Mouse (Mus musculus) limb, embryonic 14.5 days (tissue): ENCODE data around the gene Klf1. TPM values are rescaled to one million over a fixed set of nuclear protein-coding genes. Genes with fewer than 3 reads are reported as not detected.

ENCODE experiments used
- ATAC-seq: fragments of 200-750 bp; cut with Nextera tagmentation; 2 replicates; pipeline ENCODE4 v1.8.0; 2017; ENCODE audit warnings: low read depth, moderate number of reproducible peaks, moderate TSS enrichment; ENCODE audit not compliant: low FRiP score
- DNase-seq: peaks from one replicate; pipeline ENCODE4 v3.0.0-alpha.2; 2015; ENCODE audit warnings: low spot score
- H3K27ac ChIP-seq: fragments of 300-500 bp; sonication (generic); replicated peaks from 2 replicates; pipeline ENCODE4 v1.5.1; 2014; ENCODE audit warnings: low read depth, mild to moderate bottlenecking, low read length, moderate library complexity, mixed read lengths
- H3K27me3 ChIP-seq: fragments of 300-500 bp; sonication (generic); 2 replicates; pipeline ENCODE4 v1.6.1; 2014; ENCODE audit warnings: low read length, mixed read lengths; ENCODE audit not compliant: control insufficient read depth, insufficient read depth
- H3K36me3 ChIP-seq: fragments of 300-500 bp; sonication (generic); 2 replicates; pipeline ENCODE4 v1.6.1; 2014; ENCODE audit warnings: mild to moderate bottlenecking, low read length, moderate library complexity, mixed read lengths; ENCODE audit not compliant: control insufficient read depth, insufficient read depth
- H3K4me1 ChIP-seq: fragments of 300-500 bp; sonication (generic); 2 replicates; pipeline ENCODE4 v1.6.1; 2014; ENCODE audit warnings: antibody characterized with exemption, low read length, mixed read lengths; ENCODE audit not compliant: control insufficient read depth, insufficient read depth
- H3K4me2 ChIP-seq: fragments of 300-500 bp; sonication (generic); replicated peaks from 2 replicates; pipeline ENCODE4 v1.6.1; 2014; ENCODE audit warnings: low read depth, mild to moderate bottlenecking, low read length, moderate library complexity; ENCODE audit not compliant: severe bottlenecking
- H3K4me3 ChIP-seq: fragments of 300-500 bp; sonication (generic); replicated peaks from 2 replicates; pipeline ENCODE4 v1.5.1; 2014; ENCODE audit warnings: low read length
- H3K9ac ChIP-seq: fragments of 300-500 bp; sonication (generic); 2 replicates; pipeline ENCODE4 v1.6.1; 2014; ENCODE audit warnings: mild to moderate bottlenecking, low read depth, low read length, moderate library complexity; ENCODE audit not compliant: severe bottlenecking
- H3K9me3 ChIP-seq: fragments of 300-500 bp; sonication (generic); 2 replicates; pipeline ENCODE4 v1.6.1; 2016; ENCODE audit warnings: low read length; ENCODE audit not compliant: control insufficient read depth
- POLR2A ChIP-seq: fragments of 200-500 bp; IDR thresholded peaks from 2 replicates; pipeline ENCODE4 v1.8.0; 2012; ENCODE audit warnings: inconsistent platforms, mild to moderate bottlenecking, moderate library complexity, borderline replicate concordance; ENCODE audit not compliant: insufficient read depth, insufficient read length; ENCODE audit errors: extremely low read depth
- WGBS: fragments of 180-500 bp; shearing (Covaris S2); extraction: QIAGEN DNeasy Blood & Tissue Kit; methylation state at CpG from one replicate; pipeline ENCODE4 v1.1.7; 2014; 5-methylcytosine and 5-hydroxymethylcytosine counted together
- polyA plus RNA-seq, 2 experiments: library from polyadenylated mRNA; depleted of rRNA in 1 of 2; stranded (reverse) in 1 of 2; unstranded in 1 of 2; fragments of >200 nt; fragmentation: Nextera tagmentation in 1 of 2; extraction: Ambion mirVana in 1 of 2; gene quantifications; 2 replicates each; pipeline versions ENCODE4 v1.2.1 to v1.2.3; 2012 to 2014

The Klf1 gene
- polyA plus RNA-seq, 2 experiments: 2.0 to 2.5 TPM

- Histone ChIP-seq H3K9me3 (no peaks in the 10 kb centered on the region), H3K27me3 (no peaks in the 10 kb centered on the region), H3K4me1 (peaks cover 13% of the 10 kb centered on the region), H3K4me2 (peak overlapping the region; percentile 99), H3K9ac (peak overlapping the region; percentile 60), H3K4me3 (peak overlapping the region; percentile 49), H3K27ac (no peak overlapping the region), H3K36me3 (peaks cover 24% of the 10 kb centered on the region)
- 2% methylated on average over 46 of the region's 54 CpGs for WGBS
- ATAC-seq (peak; percentile 50; the same call in 1 of the 2 replicates), DNase-seq (no peak)
- no peak for TF ChIP-seq POLR2A
Measured at GRCm38 (mm10) chr8:84872309-84872965, 29.3 kb upstream of the Klf1 start.

DNA sequence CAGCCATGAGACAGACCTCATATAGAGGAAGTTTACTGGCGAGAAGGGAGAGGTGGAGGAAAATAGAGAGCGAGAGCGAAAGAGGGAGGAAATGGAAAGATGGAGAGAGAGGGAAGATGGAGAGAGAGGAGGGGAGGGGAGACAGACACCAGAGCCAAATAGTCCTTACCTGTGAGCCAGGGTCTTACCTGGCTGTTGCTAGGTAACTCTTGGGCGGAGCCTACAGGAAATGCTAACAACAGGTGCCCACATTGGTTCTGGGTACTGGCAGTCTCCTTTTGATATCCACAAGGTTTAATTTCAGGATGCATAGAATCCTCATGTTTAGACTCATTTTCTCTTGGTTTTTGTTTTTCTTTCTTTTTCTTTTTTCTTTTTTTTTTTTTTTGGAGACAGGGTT is 28.7 kb upstream of the Klf1 start:
- Histone ChIP-seq H3K9me3 (no peaks in the 10 kb centered on the region), H3K9ac (0 out of 2 replicates have a peak overlapping the region, but pooled peaks have one; percentile 60), H3K27me3 (no peaks in the 10 kb centered on the region), H3K4me3 (peak overlapping the region; percentile 49), H3K4me1 (peaks cover 13% of the 10 kb centered on the region), H3K4me2 (peak overlapping the region; percentile 99), H3K27ac (no peak overlapping the region), H3K36me3 (peaks cover 18% of the 10 kb centered on the region)
- TF ChIP-seq POLR2A: no peak
- DNase-seq (no peak), ATAC-seq (no peak)
- WGBS: 62% methylated on average over 4 of the region's 4 CpGs

GRCm38 (mm10) chr8:84874339-84874738 is 27.4 kb upstream of the Klf1 start:
- 89% methylated on average over 3 of the region's 3 CpGs for WGBS
- H3K4me2 ChIP-seq: no peak overlapping the region
- TF ChIP-seq POLR2A: no peak

GRCm38 (mm10) chr8:84877297-84878035 is 24.3 kb upstream of the Klf1 start:
- H3K36me3 ChIP-seq: peaks cover 4% of the 10 kb centered on the region; the same call in 1 of the 2 replicates
- TF ChIP-seq POLR2A: no peak
- peaks cover 6% of the 10 kb centered on the region for H3K4me1 ChIP-seq
- H3K9me3 ChIP-seq: no peaks in the 10 kb centered on the region
- DNase-seq: no peak
- no peak for ATAC-seq
- no peaks in the 10 kb centered on the region for H3K27me3 ChIP-seq
- H3K9ac ChIP-seq: no peak overlapping the region
- H3K27ac ChIP-seq: no peak overlapping the region
- no peak overlapping the region for H3K4me3 ChIP-seq
- WGBS: 67% methylated on average over 3 of the region's 3 CpGs
- H3K4me2 ChIP-seq: no peak overlapping the region

More at GRCm38 (mm10) chr8:84874339-84874738, 27.4 kb upstream of the Klf1 start:
- Histone ChIP-seq H3K4me1 (peaks cover 13% of the 10 kb centered on the region), H3K36me3 (peaks cover 6% of the 10 kb centered on the region), H3K9me3 (no peaks in the 10 kb centered on the region), H3K9ac (no peak overlapping the region), H3K27me3 (no peaks in the 10 kb centered on the region), H3K27ac (no peak overlapping the region), H3K4me3 (no peak overlapping the region)
- no peak for DNase-seq
- no peak for ATAC-seq

GRCm38 (mm10) chr8:84878915-84879314 is 22.8 kb upstream of the Klf1 start:
- Histone ChIP-seq H3K4me3 (no peak overlapping the region), H3K27me3 (no peaks in the 10 kb centered on the region), H3K9me3 (no peaks in the 10 kb centered on the region), H3K4me2 (no peak overlapping the region), H3K9ac (no peak overlapping the region), H3K36me3 (peaks cover 7% of the 10 kb centered on the region; the same call in 1 of the 2 replicates), H3K27ac (no peak overlapping the region), H3K4me1 (no peaks in the 10 kb centered on the region)
- TF ChIP-seq POLR2A: no peak
- DNase-seq (no peak), ATAC-seq (no peak)
- 88% methylated on average over 1 of the region's 1 CpGs for WGBS
